Mouse (Mus musculus): Measurements from ENCODE around the gene Smc5.

GRCm38 (mm10) chr19:23299987-23300386, 26.3 kb upstream of the Smc5 start:
- no peak for TF ChIP-seq GATA1 (IDR thresholded peaks at IDR 0.05; ENCODE audit: borderline replicate concordance, low read length)
- no peak for TF ChIP-seq FLI1 (IDR thresholded peaks at IDR 0.05; ENCODE audit: low read length)

All from megakaryocyte, embryonic 14.5 days (primary cell).